Mouse (Mus musculus): Measurements from ENCODE around the gene Hectd2.

The Hectd2 gene

GRCm38 (mm10) chr19:36554046-36554784 is at the start of gene Hectd2:
Hectd2 (plus strand) TSS chr19:36554639.
- peak; percentile 61 to 77 for DNase-seq

GRCm38 (mm10) chr19:36504716-36505115 is 49.7 kb upstream of the Hectd2 start:
- DNase-seq = no peak

- DNase-seq = no peak
Observed at GRCm38 (mm10) chr19:36511305-36511704, 43.1 kb upstream of the Hectd2 start.

GRCm38 (mm10) chr19:36518461-36518860 is 36.0 kb upstream of the Hectd2 start:
- DNase-seq = no peak

- DNase-seq = no peak
Observed at GRCm38 (mm10) chr19:36521568-36521967, 32.9 kb upstream of the Hectd2 start.

- DNase-seq = no peak
Observed at GRCm38 (mm10) chr19:36522558-36523195, 31.8 kb upstream of the Hectd2 start.

- DNase-seq = no peak
Observed at GRCm38 (mm10) chr19:36525071-36525470, 29.4 kb upstream of the Hectd2 start.

- peak in 1 of 2 experiments; percentile 17 for DNase-seq
Observed at GRCm38 (mm10) chr19:36533082-36533481, 21.4 kb upstream of the Hectd2 start.

- DNase-seq = peak; percentile 26 to 33
Observed at GRCm38 (mm10) chr19:36534011-36534765, 20.3 kb upstream of the Hectd2 start.

- DNase-seq = peak; percentile 35 to 40
Observed at GRCm38 (mm10) chr19:36534766-36535140, 19.7 kb upstream of the Hectd2 start.

GRCm38 (mm10) chr19:36535186-36535585 is 19.3 kb upstream of the Hectd2 start:
- no peak for DNase-seq

- no peak for DNase-seq
Observed at GRCm38 (mm10) chr19:36535878-36536277, 18.6 kb upstream of the Hectd2 start.

- DNase-seq = no peak
Observed at GRCm38 (mm10) chr19:36536929-36537328, 17.5 kb upstream of the Hectd2 start.

- peak in 1 of 2 experiments; percentile 39 for DNase-seq
Observed at GRCm38 (mm10) chr19:36538528-36538927, 15.9 kb upstream of the Hectd2 start.

- DNase-seq = no peak
Observed at GRCm38 (mm10) chr19:36539311-36539710, 15.1 kb upstream of the Hectd2 start.

GRCm38 (mm10) chr19:36540012-36540606 is 14.3 kb upstream of the Hectd2 start:
- peak in 1 of 2 experiments; percentile 36 for DNase-seq

GRCm38 (mm10) chr19:36540776-36541175 is 13.7 kb upstream of the Hectd2 start:
- DNase-seq = no peak

- no peak for DNase-seq
Observed at GRCm38 (mm10) chr19:36553561-36554045, 836 bp upstream of the Hectd2 start.

GRCm38 (mm10) chr19:36554785-36555595 is 551 bp downstream of the Hectd2 start:
- DNase-seq = no peak

GRCm38 (mm10) chr19:36559331-36559730 is 4.9 kb downstream of the Hectd2 start:
- no peak for DNase-seq

- peak in 1 of 2 experiments; percentile 9 for DNase-seq
Observed at GRCm38 (mm10) chr19:36560160-36560559, 5.7 kb downstream of the Hectd2 start.

GRCm38 (mm10) chr19:36561171-36561570 is 6.7 kb downstream of the Hectd2 start:
- no peak for DNase-seq

All from lung, postnatal 4 days (tissue).